Mouse (Mus musculus): ENCODE data around the gene Nek7. TPM values are rescaled to one million over a fixed set of nuclear protein-coding genes. Genes with fewer than 3 reads are reported as not detected.
A peak's percentile ranks its signal among the peaks of the same experiment; 100 is the strongest.

The Nek7 gene
- polyA plus RNA-seq, 1 experiment from 2014 or later, result 10.9 TPM

DNA sequence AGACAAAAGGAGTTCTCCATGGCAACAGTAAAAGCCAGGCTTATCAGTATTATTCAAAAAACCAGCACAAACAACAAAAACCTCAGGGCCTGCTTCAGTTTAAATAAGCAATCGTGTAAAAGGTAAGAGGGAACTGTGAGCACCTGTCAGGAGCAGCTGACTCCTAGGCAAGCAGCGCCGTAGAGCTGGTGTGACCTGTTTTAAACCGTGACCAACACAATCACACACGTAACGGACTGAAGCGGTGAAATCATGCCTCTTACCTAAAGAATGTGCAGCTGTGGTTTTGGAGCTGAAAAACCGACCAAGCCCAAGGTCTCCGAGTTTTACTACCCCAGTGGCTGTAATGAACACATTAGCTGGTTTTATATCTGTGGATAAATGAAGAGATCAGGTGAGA lies 104.6 kb downstream of the Nek7 start:
- H3K9ac ChIP-seq (ENCODE audit: low read depth, low read length), result no peak overlapping the region

DNA sequence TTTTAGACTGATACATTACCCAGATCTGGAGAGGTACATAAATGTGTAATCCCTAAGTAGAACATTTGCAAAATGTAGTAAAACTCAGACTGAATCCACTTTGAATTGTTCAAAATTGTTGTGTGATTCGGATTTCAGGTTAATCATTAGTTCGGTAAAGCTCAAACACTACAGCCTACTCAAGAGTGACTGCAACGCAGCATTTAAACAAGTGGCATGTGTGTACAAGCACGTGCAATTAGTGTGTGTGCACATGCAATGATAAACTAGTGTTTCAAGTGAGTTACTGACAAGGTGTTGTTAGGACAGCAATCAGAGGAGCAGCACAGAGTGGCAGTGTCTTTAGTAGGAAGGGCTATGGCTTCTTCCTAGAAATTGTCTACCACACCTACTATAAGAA lies 106.0 kb downstream of the Nek7 start:
- no peak for ATAC-seq

More for the DNA sequence above, 104.6 kb downstream of the Nek7 start:
- no peak overlapping the region for H3K27ac ChIP-seq (ENCODE audit: low read depth, low read length)
- no peak overlapping the region for H3K4me3 ChIP-seq (ENCODE audit: low read length)
- no peaks in the 10 kb centered on the region for H3K36me3 ChIP-seq (ENCODE audit: control insufficient read depth, insufficient read depth, low read length)
- no peak overlapping the region for H3K4me2 ChIP-seq (ENCODE audit: low read length)
- no peaks in the 10 kb centered on the region for H3K4me1 ChIP-seq (ENCODE audit: control insufficient read depth, insufficient read depth, low read depth, low read length)
- no peaks in the 10 kb centered on the region for H3K27me3 ChIP-seq (replicated peaks; ENCODE audit: control insufficient read depth, insufficient read depth, low read length)
- 0 out of 2 replicates have a peak, but pooled peaks have one; percentile 27 for ATAC-seq
- WGBS, result 57% methylated on average over 9 of the region's 9 CpGs
- no peaks in the 10 kb centered on the region for H3K9me3 ChIP-seq (ENCODE audit: control insufficient read depth, low read length)

GRCm38 (mm10) chr1:138510566-138510965 lies 109.4 kb downstream of the Nek7 start:
- WGBS, result 63% methylated on average over 4 of the region's 4 CpGs
- Histone ChIP-seq H3K9ac (ENCODE audit: low read depth, low read length) (no peak overlapping the region), H3K4me2 (ENCODE audit: low read length) (no peak overlapping the region), H3K27me3 (replicated peaks; ENCODE audit: control insufficient read depth, insufficient read depth, low read length) (no peaks in the 10 kb centered on the region), H3K4me3 (ENCODE audit: low read length) (no peak overlapping the region), H3K9me3 (ENCODE audit: control insufficient read depth, low read length) (no peaks in the 10 kb centered on the region), H3K27ac (ENCODE audit: low read depth, low read length) (no peak overlapping the region), H3K4me1 (ENCODE audit: control insufficient read depth, insufficient read depth, low read depth, low read length) (peaks cover 7% of the 10 kb centered on the region), H3K36me3 (ENCODE audit: control insufficient read depth, insufficient read depth, low read length) (no peaks in the 10 kb centered on the region)
- ATAC-seq, result no peak

More for the DNA sequence above, 106.0 kb downstream of the Nek7 start:
- Histone ChIP-seq H3K9me3 (ENCODE audit: control insufficient read depth, low read length) (no peaks in the 10 kb centered on the region), H3K4me2 (ENCODE audit: low read length) (no peak overlapping the region), H3K36me3 (ENCODE audit: control insufficient read depth, insufficient read depth, low read length) (no peaks in the 10 kb centered on the region), H3K27ac (ENCODE audit: low read depth, low read length) (no peak overlapping the region), H3K4me1 (ENCODE audit: control insufficient read depth, insufficient read depth, low read depth, low read length) (no peaks in the 10 kb centered on the region), H3K9ac (ENCODE audit: low read depth, low read length) (no peak overlapping the region), H3K4me3 (ENCODE audit: low read length) (no peak overlapping the region), H3K27me3 (replicated peaks; ENCODE audit: control insufficient read depth, insufficient read depth, low read length) (no peaks in the 10 kb centered on the region)
- WGBS, result 71% methylated on average over 4 of the region's 4 CpGs

GRCm38 (mm10) chr1:138507446-138508043 lies 112.4 kb downstream of the Nek7 start:
- no peak overlapping the region for H3K9ac ChIP-seq (ENCODE audit: low read depth, low read length)
- H3K4me3 ChIP-seq (ENCODE audit: low read length), result no peak overlapping the region
- H3K4me2 ChIP-seq (ENCODE audit: low read length), result no peak overlapping the region
- WGBS, result 70% methylated on average over 13 of the region's 13 CpGs
- no peaks in the 10 kb centered on the region for H3K9me3 ChIP-seq (ENCODE audit: control insufficient read depth, low read length)
- H3K27me3 ChIP-seq (replicated peaks; ENCODE audit: control insufficient read depth, insufficient read depth, low read length), result no peaks in the 10 kb centered on the region
- ATAC-seq, result no peak
- H3K27ac ChIP-seq (ENCODE audit: low read depth, low read length), result no peak overlapping the region
- no peaks in the 10 kb centered on the region for H3K36me3 ChIP-seq (ENCODE audit: control insufficient read depth, insufficient read depth, low read length)
- peaks cover 7% of the 10 kb centered on the region for H3K4me1 ChIP-seq (ENCODE audit: control insufficient read depth, insufficient read depth, low read depth, low read length)

DNA sequence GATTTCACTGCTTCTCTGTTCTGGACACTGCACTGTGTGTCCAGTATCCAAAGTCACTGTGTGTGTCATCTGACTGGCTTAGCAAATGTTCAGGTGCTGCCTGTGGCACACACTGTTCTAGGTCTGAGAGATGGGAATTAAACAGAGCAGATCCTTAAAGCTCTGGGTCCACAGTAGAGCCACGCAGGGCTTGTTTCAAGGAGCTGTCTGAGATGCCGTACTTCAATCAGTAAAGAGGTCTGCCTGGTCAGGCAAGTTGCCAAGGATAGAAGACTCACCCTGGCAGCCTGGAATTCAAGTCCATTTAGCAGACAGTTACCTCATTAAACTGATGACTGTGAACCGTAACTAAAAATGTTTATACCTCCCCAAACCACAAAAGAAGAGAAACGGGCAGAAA lies 112.9 kb downstream of the Nek7 start:
- H3K36me3 ChIP-seq (ENCODE audit: control insufficient read depth, insufficient read depth, low read length), result no peaks in the 10 kb centered on the region
- H3K27me3 ChIP-seq (replicated peaks; ENCODE audit: control insufficient read depth, insufficient read depth, low read length), result no peaks in the 10 kb centered on the region
- H3K27ac ChIP-seq (ENCODE audit: low read depth, low read length), result no peak overlapping the region
- H3K9ac ChIP-seq (ENCODE audit: low read depth, low read length), result no peak overlapping the region
- H3K9me3 ChIP-seq (ENCODE audit: control insufficient read depth, low read length), result no peaks in the 10 kb centered on the region
- peak; percentile 53; the same call in 1 of the 2 replicates for ATAC-seq
- H3K4me1 ChIP-seq (ENCODE audit: control insufficient read depth, insufficient read depth, low read depth, low read length), result peaks cover 7% of the 10 kb centered on the region
- 26% methylated on average over 4 of the region's 4 CpGs for WGBS
- H3K4me3 ChIP-seq (ENCODE audit: low read length), result no peak overlapping the region
- no peak overlapping the region for H3K4me2 ChIP-seq (ENCODE audit: low read length)

GRCm38 (mm10) chr1:138504228-138504627 lies 115.7 kb downstream of the Nek7 start:
- no peaks in the 10 kb centered on the region for H3K27me3 ChIP-seq (replicated peaks; ENCODE audit: control insufficient read depth, insufficient read depth, low read length)
- H3K9me3 ChIP-seq (ENCODE audit: control insufficient read depth, low read length), result no peaks in the 10 kb centered on the region
- no peak overlapping the region for H3K27ac ChIP-seq (ENCODE audit: low read depth, low read length)
- no peak overlapping the region for H3K4me2 ChIP-seq (ENCODE audit: low read length)
- 43% methylated on average over 5 of the region's 5 CpGs for WGBS
- no peaks in the 10 kb centered on the region for H3K36me3 ChIP-seq (ENCODE audit: control insufficient read depth, insufficient read depth, low read length)
- ATAC-seq, result no peak
- H3K9ac ChIP-seq (ENCODE audit: low read depth, low read length), result no peak overlapping the region
- H3K4me1 ChIP-seq (ENCODE audit: control insufficient read depth, insufficient read depth, low read depth, low read length), result peaks cover 17% of the 10 kb centered on the region
- H3K4me3 ChIP-seq (ENCODE audit: low read length), result no peak overlapping the region

DNA sequence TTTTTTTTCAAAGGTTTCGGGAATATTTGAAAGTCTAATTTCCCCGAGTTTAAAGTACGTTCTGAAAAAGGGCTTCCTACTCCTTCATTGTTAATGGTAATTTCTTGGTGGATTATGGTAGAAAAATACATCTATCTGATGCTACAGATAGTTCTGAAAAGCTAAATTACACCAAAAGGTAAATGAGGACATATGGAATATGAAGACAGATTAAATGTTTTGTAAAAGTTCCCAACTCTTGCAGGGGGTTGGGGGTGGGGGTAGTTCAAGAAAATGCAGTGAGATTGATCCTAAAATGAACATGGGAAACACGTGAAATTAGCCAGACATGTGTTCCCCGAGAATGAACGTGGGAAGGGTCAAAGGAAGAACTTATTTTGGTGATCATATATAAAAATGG lies 119.2 kb downstream of the Nek7 start:
- no peak overlapping the region; the same call in 1 of the 2 replicates for H3K4me2 ChIP-seq (ENCODE audit: low read length)
- WGBS, result 25% methylated on average over 6 of the region's 6 CpGs
- H3K9me3 ChIP-seq (ENCODE audit: control insufficient read depth, low read length), result no peaks in the 10 kb centered on the region
- peaks cover 15% of the 10 kb centered on the region for H3K4me1 ChIP-seq (ENCODE audit: control insufficient read depth, insufficient read depth, low read depth, low read length)
- no peak overlapping the region for H3K27ac ChIP-seq (ENCODE audit: low read depth, low read length)
- H3K36me3 ChIP-seq (ENCODE audit: control insufficient read depth, insufficient read depth, low read length), result no peaks in the 10 kb centered on the region
- H3K4me3 ChIP-seq (ENCODE audit: low read length), result no peak overlapping the region
- no peak overlapping the region for H3K9ac ChIP-seq (ENCODE audit: low read depth, low read length)
- ATAC-seq, result no peak
- H3K27me3 ChIP-seq (replicated peaks; ENCODE audit: control insufficient read depth, insufficient read depth, low read length), result no peaks in the 10 kb centered on the region

- Histone ChIP-seq H3K27ac (ENCODE audit: low read depth, low read length) (peak overlapping the region; percentile 53; the same call in 1 of the 2 replicates), H3K9me3 (ENCODE audit: control insufficient read depth, low read length) (no peaks in the 10 kb centered on the region), H3K27me3 (replicated peaks; ENCODE audit: control insufficient read depth, insufficient read depth, low read length) (no peaks in the 10 kb centered on the region), H3K4me2 (ENCODE audit: low read length) (peak overlapping the region; percentile 63), H3K4me1 (ENCODE audit: control insufficient read depth, insufficient read depth, low read depth, low read length) (peaks cover 15% of the 10 kb centered on the region), H3K4me3 (ENCODE audit: low read length) (peak overlapping the region; percentile 20), H3K36me3 (ENCODE audit: control insufficient read depth, insufficient read depth, low read length) (no peaks in the 10 kb centered on the region), H3K9ac (ENCODE audit: low read depth, low read length) (no peak overlapping the region)
- WGBS, result 4% methylated on average over 10 of the region's 10 CpGs
- peak; percentile 67 for ATAC-seq
Observed at GRCm38 (mm10) chr1:138500155-138500554, 119.8 kb downstream of the Nek7 start.

DNA sequence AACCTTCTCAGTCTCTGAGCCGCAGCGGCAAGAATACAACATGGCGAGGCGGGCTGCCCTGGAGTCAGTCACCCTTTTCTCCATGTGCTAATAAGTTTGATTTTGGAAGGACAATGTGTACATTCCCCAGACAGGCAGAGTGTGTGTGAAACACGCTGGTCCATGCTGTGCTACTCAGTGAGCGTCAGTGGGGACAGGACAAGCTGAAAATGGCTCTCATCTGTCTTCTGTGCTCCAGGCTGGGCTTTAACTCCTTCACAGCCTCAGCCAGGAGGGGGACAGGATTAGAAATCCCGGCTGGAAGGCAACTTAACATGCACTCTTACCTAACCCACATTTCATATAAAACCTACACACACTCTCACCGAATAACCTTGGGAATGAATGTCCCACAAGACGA lies 120.5 kb downstream of the Nek7 start:
- H3K4me1 ChIP-seq (ENCODE audit: control insufficient read depth, insufficient read depth, low read depth, low read length), result peaks cover 15% of the 10 kb centered on the region
- no peaks in the 10 kb centered on the region for H3K36me3 ChIP-seq (ENCODE audit: control insufficient read depth, insufficient read depth, low read length)
- H3K4me3 ChIP-seq (ENCODE audit: low read length), result peak overlapping the region; percentile 34
- H3K4me2 ChIP-seq (ENCODE audit: low read length), result peak overlapping the region; percentile 63
- ATAC-seq, result peak; percentile 81
- whole genome bisulfite sequencing, result 16% methylated on average over 9 of the region's 9 CpGs
- peak overlapping the region; percentile 63; the same call in 1 of the 2 replicates for H3K27ac ChIP-seq (ENCODE audit: low read depth, low read length)
- no peaks in the 10 kb centered on the region for H3K27me3 ChIP-seq (replicated peaks; ENCODE audit: control insufficient read depth, insufficient read depth, low read length)
- no peaks in the 10 kb centered on the region for H3K9me3 ChIP-seq (ENCODE audit: control insufficient read depth, low read length)
- H3K9ac ChIP-seq (ENCODE audit: low read depth, low read length), result peak overlapping the region; percentile 55; the same call in 1 of the 2 replicates
